Mouse (Mus musculus): Measurements from ENCODE around the gene Efnb3. TPM values are rescaled to one million over a fixed set of nuclear protein-coding genes. Genes with fewer than 3 reads are reported as not detected.

Efnb3 gene
- polyA plus RNA-seq, 1 experiment from 2014 or later = 104 TPM

GRCm38 (mm10) chr11:69603516-69603915, 43.5 kb upstream of the Efnb3 start:
- H3K4me3 ChIP-seq (ENCODE audit: low read length) = peak overlapping the region; percentile 10; the same call in 1 of the 2 replicates
- H3K9me3 ChIP-seq (ENCODE audit: control insufficient read depth, low read length) = no peaks in the 10 kb centered on the region
- peaks cover 19% of the 10 kb centered on the region; the same call in 1 of the 2 replicates for H3K4me1 ChIP-seq (ENCODE audit: control insufficient read depth, insufficient read depth, low read depth, low read length)
- no peak for ATAC-seq
- WGBS = 77% methylated on average over 8 of the region's 8 CpGs
- H3K27ac ChIP-seq (ENCODE audit: low read depth, low read length) = no peak overlapping the region
- H3K9ac ChIP-seq (ENCODE audit: low read depth, low read length) = no peak overlapping the region
- H3K4me2 ChIP-seq (ENCODE audit: low read length) = peak overlapping the region; percentile 76
- H3K27me3 ChIP-seq (replicated peaks; ENCODE audit: control insufficient read depth, insufficient read depth, low read length) = no peaks in the 10 kb centered on the region
- peaks cover 10% of the 10 kb centered on the region; the same call in 1 of the 2 replicates for H3K36me3 ChIP-seq (ENCODE audit: control insufficient read depth, insufficient read depth, low read length)

- H3K4me1 ChIP-seq (ENCODE audit: control insufficient read depth, insufficient read depth, low read depth, low read length) = peaks cover 19% of the 10 kb centered on the region; the same call in 1 of the 2 replicates
These were observed 41.8 kb upstream of the Efnb3 start for GRCm38 (mm10) chr11:69601768-69602167.

GRCm38 (mm10) chr11:69600098-69600497, 40.1 kb upstream of the Efnb3 start:
- H3K9ac ChIP-seq (ENCODE audit: low read depth, low read length) = 0 out of 2 replicates have a peak overlapping the region, but pooled peaks have one; percentile 6
- peaks cover 10% of the 10 kb centered on the region; the same call in 1 of the 2 replicates for H3K36me3 ChIP-seq (ENCODE audit: control insufficient read depth, insufficient read depth, low read length)
- H3K27ac ChIP-seq (ENCODE audit: low read depth, low read length) = no peak overlapping the region
- H3K4me3 ChIP-seq (ENCODE audit: low read length) = no peak overlapping the region
- ATAC-seq = peak; percentile 76
- no peaks in the 10 kb centered on the region for H3K27me3 ChIP-seq (replicated peaks; ENCODE audit: control insufficient read depth, insufficient read depth, low read length)
- H3K4me1 ChIP-seq (ENCODE audit: control insufficient read depth, insufficient read depth, low read depth, low read length) = peaks cover 19% of the 10 kb centered on the region; the same call in 1 of the 2 replicates
- H3K4me2 ChIP-seq (ENCODE audit: low read length) = peak overlapping the region; percentile 16; the same call in 1 of the 2 replicates
- 9% methylated on average over 6 of the region's 6 CpGs for WGBS
- H3K9me3 ChIP-seq (ENCODE audit: control insufficient read depth, low read length) = no peaks in the 10 kb centered on the region

More at GRCm38 (mm10) chr11:69601768-69602167, 41.8 kb upstream of the Efnb3 start:
- WGBS = 71% methylated on average over 3 of the region's 3 CpGs
- H3K36me3 ChIP-seq (ENCODE audit: control insufficient read depth, insufficient read depth, low read length) = peaks cover 10% of the 10 kb centered on the region; the same call in 1 of the 2 replicates
- no peak overlapping the region; the same call in 1 of the 2 replicates for H3K4me2 ChIP-seq (ENCODE audit: low read length)
- H3K9me3 ChIP-seq (ENCODE audit: control insufficient read depth, low read length) = no peaks in the 10 kb centered on the region
- no peak overlapping the region for H3K27ac ChIP-seq (ENCODE audit: low read depth, low read length)
- ATAC-seq = no peak
- no peaks in the 10 kb centered on the region for H3K27me3 ChIP-seq (replicated peaks; ENCODE audit: control insufficient read depth, insufficient read depth, low read length)
- H3K4me3 ChIP-seq (ENCODE audit: low read length) = no peak overlapping the region
- no peak overlapping the region for H3K9ac ChIP-seq (ENCODE audit: low read depth, low read length)

GRCm38 (mm10) chr11:69599436-69599835, 39.4 kb upstream of the Efnb3 start:
- H3K27ac ChIP-seq (ENCODE audit: low read depth, low read length) = no peak overlapping the region
- no peak overlapping the region for H3K4me3 ChIP-seq (ENCODE audit: low read length)
- no peak overlapping the region; the same call in 1 of the 2 replicates for H3K4me2 ChIP-seq (ENCODE audit: low read length)
- WGBS = 11% methylated on average over 9 of the region's 9 CpGs
- peaks cover 19% of the 10 kb centered on the region; the same call in 1 of the 2 replicates for H3K4me1 ChIP-seq (ENCODE audit: control insufficient read depth, insufficient read depth, low read depth, low read length)
- no peak for ATAC-seq
- no peaks in the 10 kb centered on the region for H3K27me3 ChIP-seq (replicated peaks; ENCODE audit: control insufficient read depth, insufficient read depth, low read length)
- H3K36me3 ChIP-seq (ENCODE audit: control insufficient read depth, insufficient read depth, low read length) = peaks cover 10% of the 10 kb centered on the region; the same call in 1 of the 2 replicates
- H3K9ac ChIP-seq (ENCODE audit: low read depth, low read length) = no peak overlapping the region
- H3K9me3 ChIP-seq (ENCODE audit: control insufficient read depth, low read length) = no peaks in the 10 kb centered on the region

- H3K27me3 ChIP-seq (replicated peaks; ENCODE audit: control insufficient read depth, insufficient read depth, low read length) = no peaks in the 10 kb centered on the region
- H3K4me2 ChIP-seq (ENCODE audit: low read length) = no peak overlapping the region
- no peak overlapping the region for H3K4me3 ChIP-seq (ENCODE audit: low read length)
- no peak overlapping the region for H3K27ac ChIP-seq (ENCODE audit: low read depth, low read length)
- no peak for ATAC-seq
- H3K36me3 ChIP-seq (ENCODE audit: control insufficient read depth, insufficient read depth, low read length) = peaks cover 7% of the 10 kb centered on the region
- no peaks in the 10 kb centered on the region for H3K9me3 ChIP-seq (ENCODE audit: control insufficient read depth, low read length)
- H3K4me1 ChIP-seq (ENCODE audit: control insufficient read depth, insufficient read depth, low read depth, low read length) = no peaks in the 10 kb centered on the region
- H3K9ac ChIP-seq (ENCODE audit: low read depth, low read length) = no peak overlapping the region
- WGBS = 94% methylated on average over 6 of the region's 6 CpGs
These were observed 34.8 kb upstream of the Efnb3 start for GRCm38 (mm10) chr11:69594853-69595252.

GRCm38 (mm10) chr11:69592799-69593198, 32.8 kb upstream of the Efnb3 start:
- Histone ChIP-seq H3K4me3 (ENCODE audit: low read length) (no peak overlapping the region), H3K27me3 (replicated peaks; ENCODE audit: control insufficient read depth, insufficient read depth, low read length) (no peaks in the 10 kb centered on the region), H3K9ac (ENCODE audit: low read depth, low read length) (no peak overlapping the region), H3K9me3 (ENCODE audit: control insufficient read depth, low read length) (no peaks in the 10 kb centered on the region), H3K36me3 (ENCODE audit: control insufficient read depth, insufficient read depth, low read length) (peaks cover 24% of the 10 kb centered on the region), H3K4me2 (ENCODE audit: low read length) (no peak overlapping the region), H3K4me1 (ENCODE audit: control insufficient read depth, insufficient read depth, low read depth, low read length) (no peaks in the 10 kb centered on the region), H3K27ac (ENCODE audit: low read depth, low read length) (peak overlapping the region; percentile 5; the same call in 1 of the 2 replicates)
- 92% methylated on average over 4 of the region's 4 CpGs for WGBS
- ATAC-seq = no peak

- Histone ChIP-seq H3K4me2 (ENCODE audit: low read length) (no peak overlapping the region), H3K9ac (ENCODE audit: low read depth, low read length) (no peak overlapping the region), H3K4me3 (ENCODE audit: low read length) (no peak overlapping the region), H3K27ac (ENCODE audit: low read depth, low read length) (peak overlapping the region; percentile 63), H3K9me3 (ENCODE audit: control insufficient read depth, low read length) (no peaks in the 10 kb centered on the region), H3K36me3 (ENCODE audit: control insufficient read depth, insufficient read depth, low read length) (peaks cover 24% of the 10 kb centered on the region), H3K27me3 (replicated peaks; ENCODE audit: control insufficient read depth, insufficient read depth, low read length) (no peaks in the 10 kb centered on the region), H3K4me1 (ENCODE audit: control insufficient read depth, insufficient read depth, low read depth, low read length) (no peaks in the 10 kb centered on the region)
- WGBS = 66% methylated on average over 7 of the region's 7 CpGs
- ATAC-seq = peak; percentile 94
These were observed 32.1 kb upstream of the Efnb3 start for GRCm38 (mm10) chr11:69591899-69592637.

- ATAC-seq = no peak
- no peaks in the 10 kb centered on the region for H3K27me3 ChIP-seq (replicated peaks; ENCODE audit: control insufficient read depth, insufficient read depth, low read length)
- no peaks in the 10 kb centered on the region for H3K9me3 ChIP-seq (ENCODE audit: control insufficient read depth, low read length)
- H3K4me2 ChIP-seq (ENCODE audit: low read length) = no peak overlapping the region
- H3K4me3 ChIP-seq (ENCODE audit: low read length) = no peak overlapping the region
- no peaks in the 10 kb centered on the region for H3K4me1 ChIP-seq (ENCODE audit: control insufficient read depth, insufficient read depth, low read depth, low read length)
- no peak overlapping the region for H3K9ac ChIP-seq (ENCODE audit: low read depth, low read length)
- 84% methylated on average over 3 of the region's 3 CpGs for WGBS
- peaks cover 24% of the 10 kb centered on the region for H3K36me3 ChIP-seq (ENCODE audit: control insufficient read depth, insufficient read depth, low read length)
- H3K27ac ChIP-seq (ENCODE audit: low read depth, low read length) = no peak overlapping the region
These were observed 31.4 kb upstream of the Efnb3 start for GRCm38 (mm10) chr11:69591424-69591823.

- 94% methylated on average over 8 of the region's 8 CpGs for WGBS
- Histone ChIP-seq H3K36me3 (ENCODE audit: control insufficient read depth, insufficient read depth, low read length) (peaks cover 24% of the 10 kb centered on the region), H3K4me3 (ENCODE audit: low read length) (no peak overlapping the region), H3K9ac (ENCODE audit: low read depth, low read length) (no peak overlapping the region), H3K27me3 (replicated peaks; ENCODE audit: control insufficient read depth, insufficient read depth, low read length) (no peaks in the 10 kb centered on the region), H3K4me1 (ENCODE audit: control insufficient read depth, insufficient read depth, low read depth, low read length) (no peaks in the 10 kb centered on the region), H3K4me2 (ENCODE audit: low read length) (no peak overlapping the region), H3K27ac (ENCODE audit: low read depth, low read length) (no peak overlapping the region), H3K9me3 (ENCODE audit: control insufficient read depth, low read length) (no peaks in the 10 kb centered on the region)
- no peak for ATAC-seq
These were observed 30.6 kb upstream of the Efnb3 start for GRCm38 (mm10) chr11:69590622-69591021.
